ENCODE assay signal across 9 mouse cellular contexts in the genomic region with DNA sequence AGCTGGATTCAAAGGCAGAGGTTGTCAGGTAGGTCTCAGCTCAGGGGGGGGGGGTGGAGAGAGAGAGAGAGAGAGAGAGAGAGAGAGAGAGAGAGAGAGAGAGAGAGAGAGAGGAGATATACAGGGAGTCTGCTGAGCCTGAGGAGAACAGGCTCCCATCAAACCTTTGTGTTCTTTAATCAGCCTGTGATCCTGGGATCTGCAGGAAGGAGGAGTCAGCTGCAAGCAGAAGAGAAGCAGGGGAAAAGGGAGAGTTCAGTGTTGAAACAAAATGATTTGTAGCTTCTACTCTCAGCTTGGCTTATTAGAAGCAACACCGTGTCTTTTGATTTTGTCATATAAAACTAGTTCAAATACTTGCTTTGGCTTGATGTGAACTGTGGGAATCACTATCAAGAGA. TPM values are rescaled to one million over a fixed set of nuclear protein-coding genes. Genes with fewer than 3 reads are reported as not detected.
DNase-seq lines count a peak whose midpoint lies in the region; ATAC-seq and TF ChIP-seq lines count a peak whose summit lies in the region.
"Had no signal": no experiment of that assay in that cellular context is flagged by ENCODE, and none has a peak within 500 bp of the region (broad histone marks: within the 10 kb centered on the region; RNA-seq: fewer than 3 reads in every experiment).

A gene (minus strand): TSS at position 168 of the 400 bp plus-strand sequence.

- H3K27ac ChIP-seq in heart, embryonic 13.5 days (replicated peaks), result no peak within 1 kb of the TSS
- H3K27ac ChIP-seq in forebrain, postnatal 0 days (ENCODE audit: low read depth, low read length), result no peak within 1 kb of the TSS
- no peak within 1 kb of the TSS for H3K27ac ChIP-seq in liver, postnatal 0 days (ENCODE audit: low read depth)

- peak within 1 kb of the TSS; percentile 49 for H3K4me3 ChIP-seq in heart, embryonic 13.5 days
- H3K4me3 ChIP-seq in E14TG2a.4 (replicated peaks; ENCODE audit: low read length), result peak within 1 kb of the TSS; percentile 74
- H3K4me3 ChIP-seq in forebrain, postnatal 0 days (ENCODE audit: low read depth, low read length), result peak within 1 kb of the TSS; percentile 56
- H3K4me3 ChIP-seq in liver, postnatal 0 days (ENCODE audit: low read depth, low read length), result no peak within 1 kb of the TSS

- ATAC-seq in heart, embryonic 13.5 days (ENCODE audit: extremely low read depth, insufficient number of reproducible peaks, low FRiP score, low TSS enrichment), result no peak
- peak; percentile 60; the same call in 1 of the 2 replicates for ATAC-seq in forebrain, postnatal 0 days
- ATAC-seq in liver, postnatal 0 days, result no peak

- TF ChIP-seq EP300 in liver, postnatal 0 days (IDR thresholded peaks at IDR 0.05; ENCODE audit: low read depth), result no peak

- no peak within 1 kb of the TSS for H3K9ac ChIP-seq in heart, embryonic 13.5 days
- peak within 1 kb of the TSS; percentile 55 for H3K9ac ChIP-seq in forebrain, postnatal 0 days
- no peak within 1 kb of the TSS for H3K9ac ChIP-seq in liver, postnatal 0 days (replicated peaks)

- no peaks in the 10 kb centered on the region for H3K36me3 ChIP-seq in heart, embryonic 13.5 days
- no peaks in the 10 kb centered on the region for H3K36me3 ChIP-seq in E14TG2a.4 (ENCODE audit: insufficient read depth, low read length)
- H3K36me3 ChIP-seq in forebrain, postnatal 0 days (ENCODE audit: insufficient read depth), result no peaks in the 10 kb centered on the region
- no peaks in the 10 kb centered on the region for H3K36me3 ChIP-seq in liver, postnatal 0 days (replicated peaks; ENCODE audit: insufficient read depth, low read length)

- peaks cover 38% of the 10 kb centered on the region for H3K27me3 ChIP-seq in heart, embryonic 13.5 days (replicated peaks)
- peaks cover 36% of the 10 kb centered on the region for H3K27me3 ChIP-seq in E14TG2a.4 (ENCODE audit: insufficient read depth, low read length)
- H3K27me3 ChIP-seq in forebrain, postnatal 0 days (ENCODE audit: insufficient read depth, low read length), result no peaks in the 10 kb centered on the region
- H3K27me3 ChIP-seq in liver, postnatal 0 days (ENCODE audit: insufficient read depth, low read length), result 0 out of 2 replicates have a peak, but pooled peaks cover 3% of the 10 kb centered on the region

- 64% methylated on average over 1 of the region's 1 CpGs for WGBS in heart, embryonic 13.5 days
- WGBS in forebrain, postnatal 0 days, result 56% methylated on average over 1 of the region's 1 CpGs
- 53% methylated on average over 1 of the region's 1 CpGs for WGBS in liver, postnatal 0 days (ENCODE audit: insufficient replicate concordance)

- DNase-seq in heart, adult 9 months (ENCODE audit: low spot score in 2 of 2), result no peak
- peak; percentile 6 for DNase-seq in forebrain, postnatal 0 days
- DNase-seq in liver, postnatal 0 days, result no peak
- no peak for DNase-seq in MN1 (ENCODE audit: low spot score)
- DNase-seq in thymus, postnatal 10 days (ENCODE audit: low spot score in 2 of 2), result no peak
- DNase-seq in urinary bladder, adult 2 months (ENCODE audit: low spot score), result no peak
- DNase-seq: adrenal gland, adult 2 months had no signal

- TF ChIP-seq CTCF in E14TG2a.4 (conservative IDR thresholded peaks at IDR 0.05; ENCODE audit: low read length), result no peak
- no peak; the same call in 1 of the 2 replicates for TF ChIP-seq CTCF in forebrain, postnatal 0 days (IDR thresholded peaks at IDR 0.05; ENCODE audit: low read depth)
- no peak for TF ChIP-seq CTCF in liver, postnatal 0 days (IDR thresholded peaks at IDR 0.05; ENCODE audit: low read depth)

- no peaks in the 10 kb centered on the region for H3K9me3 ChIP-seq in heart, embryonic 13.5 days
- H3K9me3 ChIP-seq in E14TG2a.4 (ENCODE audit: low read length), result no peaks in the 10 kb centered on the region
- no peaks in the 10 kb centered on the region for H3K9me3 ChIP-seq in forebrain, postnatal 0 days (ENCODE audit: low read length)
- no peaks in the 10 kb centered on the region for H3K9me3 ChIP-seq in liver, postnatal 0 days (ENCODE audit: low read length)

- peaks cover 15% of the 10 kb centered on the region for H3K4me1 ChIP-seq in heart, embryonic 13.5 days
- peaks cover 6% of the 10 kb centered on the region; the same call in 1 of the 2 replicates for H3K4me1 ChIP-seq in E14TG2a.4 (replicated peaks; ENCODE audit: low read depth, low read length)
- no peaks in the 10 kb centered on the region for H3K4me1 ChIP-seq in forebrain, postnatal 0 days (ENCODE audit: insufficient read depth)
- no peaks in the 10 kb centered on the region; the same call in 1 of the 2 replicates for H3K4me1 ChIP-seq in liver, postnatal 0 days (ENCODE audit: insufficient read depth)

- H3K4me2 ChIP-seq in heart, embryonic 13.5 days, result peak within 1 kb of the TSS; percentile 78
- H3K4me2 ChIP-seq in forebrain, postnatal 0 days (ENCODE audit: low read depth), result peak within 1 kb of the TSS; percentile 91
- peak within 1 kb of the TSS; percentile 30; the same call in 1 of the 2 replicates for H3K4me2 ChIP-seq in liver, postnatal 0 days (ENCODE audit: low read depth, low read length)

RNA-seq across cellular contexts. Expression of the gene that starts here (rescaled TPM):
- polyA plus RNA-seq in heart, embryonic 13.5 days (2015; fragmentation: Nextera tagmentation; extraction: Ambion mirVana), result not detected in 2 replicates
- total RNA-seq in forebrain, postnatal 0 days (2014; rRNA removed), result 4.5 and 6.5 TPM in 2 replicates
- polyA plus RNA-seq in forebrain, postnatal 0 days (2015; fragmentation: Nextera tagmentation; extraction: Ambion mirVana), result 4.0 and 4.1 TPM in 2 replicates
- not detected in 2 replicates for polyA plus RNA-seq in liver, postnatal 0 days (2015; fragmentation: Nextera tagmentation; extraction: Ambion mirVana)
- polyA plus RNA-seq in urinary bladder, adult 2 months (2012; rRNA removed), result 0.03 TPM in 1 of 2 replicates, not detected in the other
- total RNA-seq: adrenal gland, adult 2 months had no signal
- polyA plus RNA-seq: adrenal gland, adult 2 months had no signal

Comparison
In these comparisons a context has a peak if more than half of its experiments do, and no peak if none do; other contexts are left out.
1. H3K4me2 ChIP-seq: peak in every context shown above with its lines; median percentile 91 in forebrain, postnatal 0 days; 78 in heart, embryonic 13.5 days; 30 in liver, postnatal 0 days.